Mouse (Mus musculus) intestine, postnatal 0 days (tissue): Measurements from ENCODE around the gene Cacna2d1. TPM values are rescaled to one million over a fixed set of nuclear protein-coding genes. Genes with fewer than 3 reads are reported as not detected.

Source experiments
- ATAC-seq: fragments of 200-750 bp; cut with Nextera tagmentation; 2 replicates; pipeline ENCODE4 v1.8.0; 2017; ENCODE audit warnings: mild to moderate bottlenecking, moderate TSS enrichment, moderate library complexity
- H3K27ac ChIP-seq: fragments of 300-500 bp; sonication (generic); 2 replicates; pipeline ENCODE4 v1.5.1; 2014; ENCODE audit warnings: mild to moderate bottlenecking, low read depth, low read length, moderate library complexity
- H3K27me3 ChIP-seq: fragments of 300-500 bp; sonication (generic); replicated peaks from 2 replicates; pipeline ENCODE4 v1.6.1; 2014; ENCODE audit warnings: low read length, mixed read lengths; ENCODE audit not compliant: control insufficient read depth, insufficient read depth
- H3K36me3 ChIP-seq: fragments of 300-500 bp; sonication (generic); 2 replicates; pipeline ENCODE4 v1.6.1; 2014; ENCODE audit warnings: mild to moderate bottlenecking, moderate library complexity; ENCODE audit not compliant: control insufficient read depth, insufficient read depth
- H3K4me1 ChIP-seq: fragments of 300-500 bp; sonication (generic); replicated peaks from 2 replicates; pipeline ENCODE4 v1.6.1; 2014; ENCODE audit warnings: antibody characterized with exemption, low read length, mixed read lengths; ENCODE audit not compliant: control insufficient read depth, insufficient read depth
- H3K4me2 ChIP-seq: fragments of 300-500 bp; sonication (generic); replicated peaks from 2 replicates; pipeline ENCODE4 v1.6.1; 2014; ENCODE audit warnings: low read depth, mild to moderate bottlenecking, moderate library complexity
- H3K4me3 ChIP-seq: fragments of 300-500 bp; sonication (generic); 2 replicates; pipeline ENCODE4 v1.5.1; 2014; ENCODE audit warnings: low read depth, low read length
- H3K9ac ChIP-seq: fragments of 300-500 bp; sonication (generic); 2 replicates; pipeline ENCODE4 v1.6.1; 2014; ENCODE audit warnings: mild to moderate bottlenecking, low read depth, low read length
- H3K9me3 ChIP-seq: fragments of 300-500 bp; sonication (generic); 2 replicates; pipeline ENCODE4 v1.6.1; 2016; ENCODE audit warnings: mixed run types; ENCODE audit not compliant: control insufficient read depth
- CTCF ChIP-seq: sonication (generic); IDR thresholded peaks from 2 replicates; pipeline ENCODE4 v1.5.1; 2016; ENCODE audit warnings: low read depth, mild to moderate bottlenecking, control low read depth, antibody characterized with exemption, moderate library complexity
- WGBS: fragments of 180-500 bp; shearing (Covaris S2); extraction: QIAGEN DNeasy Blood & Tissue Kit; methylation state at CpG from one replicate; pipeline ENCODE4 v1.1.7; 2014; 5-methylcytosine and 5-hydroxymethylcytosine counted together
- polyA plus RNA-seq: library from polyadenylated mRNA; unstranded; fragments of >200 nt; fragmentation: Nextera tagmentation; extraction: Ambion mirVana; gene quantifications from 2 replicates; pipeline ENCODE4 v1.2.1, GENCODE M21; 2015

The Cacna2d1 gene
- polyA plus RNA-seq, 1 experiment from 2014 or later = 7.2 TPM

DNA sequence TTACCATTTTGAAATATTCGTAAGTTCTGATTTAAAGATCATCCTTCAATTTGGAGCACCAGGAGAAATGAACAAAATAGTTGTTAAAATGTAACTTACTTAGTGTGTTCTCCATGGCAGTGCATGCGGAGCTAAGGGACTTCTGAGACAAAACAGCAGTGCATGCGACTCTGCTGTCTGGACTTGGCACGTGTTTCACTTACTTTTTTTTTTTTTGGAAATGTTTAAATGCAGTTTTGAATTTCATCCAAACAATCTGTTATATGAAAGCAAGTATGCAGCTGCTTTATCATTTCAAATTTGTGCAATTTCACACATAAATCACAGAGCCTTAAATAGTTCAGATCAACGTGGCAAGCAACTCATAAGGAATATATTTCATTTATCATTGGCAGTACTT, 379.8 kb downstream of the Cacna2d1 start:
- Histone ChIP-seq H3K27me3 (no peaks in the 10 kb centered on the region), H3K4me3 (no peak overlapping the region), H3K4me2 (no peak overlapping the region), H3K36me3 (no peaks in the 10 kb centered on the region), H3K4me1 (no peaks in the 10 kb centered on the region), H3K9ac (no peak overlapping the region), H3K27ac (no peak overlapping the region), H3K9me3 (no peaks in the 10 kb centered on the region)
- 64% methylated on average over 5 of the region's 5 CpGs for WGBS
- TF ChIP-seq CTCF = no peak
- ATAC-seq = no peak

DNA sequence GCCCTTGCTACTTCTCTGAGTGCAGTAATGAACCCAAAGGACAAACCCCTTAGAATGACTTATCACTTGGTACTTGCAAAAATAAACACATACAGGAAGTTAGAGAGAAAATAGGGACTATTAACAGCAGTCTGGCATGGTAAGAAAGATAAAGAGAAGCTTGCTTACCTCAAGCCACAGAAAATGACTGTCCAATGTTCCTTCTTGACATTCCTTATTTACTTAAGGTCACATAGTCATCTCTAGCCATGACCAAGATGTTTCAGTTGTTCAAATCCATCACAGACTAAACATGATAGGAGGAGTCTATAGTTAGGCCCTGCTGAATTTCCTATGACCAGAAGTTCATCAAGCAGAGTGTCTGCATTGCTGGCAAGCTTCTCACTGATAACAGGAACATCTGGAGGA, 381.5 kb downstream of the Cacna2d1 start:
- Histone ChIP-seq H3K27me3 (no peaks in the 10 kb centered on the region), H3K9me3 (no peaks in the 10 kb centered on the region), H3K27ac (no peak overlapping the region), H3K4me1 (no peaks in the 10 kb centered on the region), H3K4me2 (no peak overlapping the region), H3K4me3 (no peak overlapping the region), H3K9ac (no peak overlapping the region), H3K36me3 (no peaks in the 10 kb centered on the region)
- ATAC-seq = no peak
- no peak for TF ChIP-seq CTCF

DNA sequence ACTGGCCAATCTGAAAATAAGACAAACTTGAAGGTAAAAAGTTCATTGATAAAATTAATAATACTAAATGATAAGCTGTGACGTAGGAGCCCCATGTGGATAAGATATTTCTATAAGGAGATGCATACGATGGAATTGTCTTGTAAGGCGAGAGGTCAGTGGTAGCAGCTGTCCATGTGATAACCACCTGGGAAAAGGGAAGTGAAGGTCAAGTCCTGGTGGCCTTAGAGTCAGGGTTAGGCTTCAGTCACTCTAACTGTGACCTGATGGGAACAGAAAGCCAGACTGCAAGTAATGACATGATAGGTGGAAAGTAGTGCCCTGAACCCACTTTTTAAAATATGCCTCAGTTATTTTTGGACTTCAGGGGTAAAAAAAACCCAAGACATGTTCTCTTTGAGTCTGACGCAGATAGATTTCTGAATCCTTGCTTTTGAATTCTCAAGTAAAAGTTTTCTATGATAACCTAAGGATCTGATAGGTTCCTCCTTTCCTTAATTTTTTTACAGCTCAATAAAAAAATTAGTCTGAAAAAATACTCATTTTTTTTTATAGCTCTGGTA, 383.3 kb downstream of the Cacna2d1 start:
- no peaks in the 10 kb centered on the region for H3K9me3 ChIP-seq
- 69% methylated on average over 4 of the region's 4 CpGs for WGBS
- no peak overlapping the region for H3K9ac ChIP-seq
- no peak overlapping the region for H3K27ac ChIP-seq
- H3K36me3 ChIP-seq = no peaks in the 10 kb centered on the region
- no peak overlapping the region for H3K4me3 ChIP-seq
- H3K4me1 ChIP-seq = no peaks in the 10 kb centered on the region
- ATAC-seq = no peak
- TF ChIP-seq CTCF = no peak
- H3K27me3 ChIP-seq = no peaks in the 10 kb centered on the region
- H3K4me2 ChIP-seq = no peak overlapping the region

DNA sequence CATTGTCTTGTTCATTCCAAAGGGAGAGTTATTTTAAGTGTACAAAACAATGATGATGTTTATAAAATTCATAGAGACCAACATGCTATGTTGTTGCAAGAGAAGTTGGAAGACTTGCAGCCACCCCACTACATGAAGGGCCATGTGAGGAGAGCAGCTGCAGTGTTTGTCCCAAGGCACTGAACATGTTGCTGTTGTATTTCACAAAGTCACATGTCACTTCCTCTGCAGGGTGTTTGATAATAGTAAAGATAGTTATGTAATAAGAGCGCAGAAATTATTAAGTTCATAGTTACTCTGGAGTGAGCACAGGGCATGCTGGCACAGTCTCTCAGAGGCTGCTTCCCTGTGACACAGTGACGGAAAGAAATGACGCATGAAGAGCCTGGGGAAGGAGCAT, 392.1 kb downstream of the Cacna2d1 start:
- WGBS = 95% methylated on average over 3 of the region's 3 CpGs
- no peak for ATAC-seq
- Histone ChIP-seq H3K4me2 (no peak overlapping the region), H3K9ac (no peak overlapping the region), H3K4me3 (no peak overlapping the region), H3K9me3 (no peaks in the 10 kb centered on the region), H3K36me3 (no peaks in the 10 kb centered on the region), H3K27ac (no peak overlapping the region), H3K4me1 (no peaks in the 10 kb centered on the region), H3K27me3 (no peaks in the 10 kb centered on the region)
- no peak for TF ChIP-seq CTCF

DNA sequence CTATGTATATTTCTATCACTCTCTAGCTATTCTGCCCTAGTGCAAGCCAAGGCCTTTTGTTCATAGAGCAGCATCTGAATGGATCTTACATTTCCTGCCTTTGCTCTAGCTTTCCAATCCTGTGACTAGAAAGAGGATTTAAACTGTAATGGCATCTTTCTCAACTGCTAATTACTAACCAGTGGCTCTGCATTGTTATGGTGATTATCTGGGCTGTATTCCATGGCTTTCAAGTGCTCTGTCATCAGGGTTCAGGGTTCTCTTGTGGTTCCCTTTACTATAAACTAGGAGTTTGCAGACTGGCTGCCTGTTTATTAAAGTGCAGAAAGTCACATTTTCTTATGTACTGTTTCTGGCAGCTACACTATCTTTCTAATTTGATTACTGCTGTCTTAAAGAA, 410.9 kb downstream of the Cacna2d1 start:
- TF ChIP-seq CTCF = no peak

DNA sequence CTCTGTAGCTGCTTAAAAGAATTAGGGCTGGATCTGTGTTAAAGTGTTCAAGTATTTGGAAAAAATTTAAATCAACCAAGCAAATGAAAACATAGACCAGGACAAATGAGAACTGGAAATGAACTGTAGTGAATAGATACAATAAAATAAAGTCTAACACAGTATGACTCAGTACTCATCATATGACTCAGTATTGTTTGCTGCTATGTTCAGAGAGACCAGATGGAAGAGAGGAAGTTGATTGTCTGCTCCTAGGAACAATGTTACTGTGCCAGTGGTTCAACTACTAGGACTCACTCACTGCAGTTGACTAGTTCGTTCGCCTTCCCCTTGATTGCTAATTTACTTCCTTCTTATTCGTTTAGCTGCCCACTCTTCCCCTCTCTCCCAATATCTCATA, 421.3 kb downstream of the Cacna2d1 start:
- Histone ChIP-seq H3K27me3 (no peaks in the 10 kb centered on the region), H3K9ac (no peak overlapping the region), H3K4me2 (no peak overlapping the region), H3K4me1 (no peaks in the 10 kb centered on the region), H3K27ac (no peak overlapping the region), H3K36me3 (no peaks in the 10 kb centered on the region), H3K4me3 (no peak overlapping the region), H3K9me3 (no peaks in the 10 kb centered on the region)
- ATAC-seq = no peak
- no peak for TF ChIP-seq CTCF
- 81% methylated on average over 3 of the region's 3 CpGs for WGBS

More for the DNA sequence above, 410.9 kb downstream of the Cacna2d1 start:
- Histone ChIP-seq H3K36me3 (no peaks in the 10 kb centered on the region), H3K9me3 (no peaks in the 10 kb centered on the region), H3K4me1 (no peaks in the 10 kb centered on the region), H3K27me3 (no peaks in the 10 kb centered on the region), H3K4me3 (no peak overlapping the region), H3K9ac (no peak overlapping the region), H3K4me2 (no peak overlapping the region), H3K27ac (no peak overlapping the region)
- ATAC-seq = no peak

DNA sequence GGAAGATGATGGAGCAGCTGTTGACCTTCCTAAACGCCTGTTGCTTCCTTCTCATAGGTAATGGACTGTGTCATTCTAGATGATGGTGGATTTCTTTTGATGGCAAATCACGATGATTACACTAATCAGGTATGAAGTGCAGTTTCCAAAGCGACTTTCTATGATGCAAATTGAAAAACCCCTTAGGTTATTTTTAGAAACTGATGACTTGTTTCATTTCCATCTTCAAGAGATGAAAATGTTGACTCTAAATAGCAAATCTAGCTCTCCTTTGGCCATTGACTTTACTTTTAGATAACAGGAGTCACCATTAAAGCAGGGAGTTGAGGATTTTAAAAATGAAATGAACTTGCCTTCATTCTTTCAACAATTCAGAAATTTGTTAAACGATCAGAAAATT, 423.2 kb downstream of the Cacna2d1 start:
- H3K4me1 ChIP-seq = no peaks in the 10 kb centered on the region
- H3K4me2 ChIP-seq = no peak overlapping the region
- no peaks in the 10 kb centered on the region for H3K27me3 ChIP-seq
- H3K27ac ChIP-seq = no peak overlapping the region
- TF ChIP-seq CTCF = no peak
- 86% methylated on average over 4 of the region's 4 CpGs for WGBS
- no peak overlapping the region for H3K9ac ChIP-seq
- no peaks in the 10 kb centered on the region for H3K9me3 ChIP-seq
- ATAC-seq = no peak
- H3K4me3 ChIP-seq = no peak overlapping the region
- H3K36me3 ChIP-seq = no peaks in the 10 kb centered on the region
